Mouse (Mus musculus) embryo, embryonic 11.5 days (tissue): ENCODE results near the gene Gimap4.
"Not testable (repeated sequence)": the region's sequence is repeated elsewhere in the genome, so short reads cannot be mapped to it uniquely, and the experiment has no call there.

ENCODE experiments used
- DNase-seq: peaks from one replicate; pipeline ENCODE4 v3.0.0-alpha.2; 2012; ENCODE audit warnings: low read depth, low spot score

The Gimap4 gene

GRCm38 (mm10) chr6:48675931-48676859, 8.2 kb upstream of the Gimap4 start, which contains the start of gene Gimap9:
Gene Gimap9 (plus strand): TSS chr6:48676129.
- no peak for DNase-seq

- no peak for DNase-seq
Measured at GRCm38 (mm10) chr6:48676860-48677415, 7.4 kb upstream of the Gimap4 start.

- no peak for DNase-seq
Measured at GRCm38 (mm10) chr6:48677492-48678345, 6.6 kb upstream of the Gimap4 start.

GRCm38 (mm10) chr6:48678391-48678790, 6.0 kb upstream of the Gimap4 start:
- no peak for DNase-seq

GRCm38 (mm10) chr6:48679701-48680100, 4.6 kb upstream of the Gimap4 start:
- DNase-seq: no peak

GRCm38 (mm10) chr6:48680421-48680820, 3.9 kb upstream of the Gimap4 start:
- DNase-seq: no peak

GRCm38 (mm10) chr6:48681472-48682090, 2.8 kb upstream of the Gimap4 start:
- DNase-seq: no peak

- DNase-seq: no peak
Measured at GRCm38 (mm10) chr6:48682271-48682670, 2.1 kb upstream of the Gimap4 start.

- DNase-seq: not testable (repeated sequence)
Measured at GRCm38 (mm10) chr6:48683263-48683821, 1.0 kb upstream of the Gimap4 start.

- no peak for DNase-seq
Measured at GRCm38 (mm10) chr6:48684806-48685205, 457 bp downstream of the Gimap4 start.

GRCm38 (mm10) chr6:48685251-48685650, 902 bp downstream of the Gimap4 start:
- no peak for DNase-seq

- DNase-seq: no peak
Measured at GRCm38 (mm10) chr6:48685694-48686665, 1.6 kb downstream of the Gimap4 start.

- DNase-seq: no peak
Measured at GRCm38 (mm10) chr6:48687077-48687476, 2.7 kb downstream of the Gimap4 start.

- DNase-seq: no peak
Measured at GRCm38 (mm10) chr6:48689320-48689719, 5.0 kb downstream of the Gimap4 start.

GRCm38 (mm10) chr6:48692962-48693361, 8.6 kb downstream of the Gimap4 start:
- DNase-seq: no peak

GRCm38 (mm10) chr6:48696830-48697554, 12.6 kb downstream of the Gimap4 start:
- DNase-seq: no peak

GRCm38 (mm10) chr6:48697555-48697930, 13.2 kb downstream of the Gimap4 start:
- DNase-seq: no peak

GRCm38 (mm10) chr6:48698066-48698856, 13.9 kb downstream of the Gimap4 start:
- DNase-seq: no peak

GRCm38 (mm10) chr6:48698888-48699287, 14.5 kb downstream of the Gimap4 start:
- no peak for DNase-seq
